Mouse (Mus musculus): ENCODE measurements at regions not wholly inside any gene's neighbourhood (a gene's known extent, or its start where the extent isn't known, plus 50 kb on each side); places are given as distances from the start of the nearest gene placed in this dataset.

DNA sequence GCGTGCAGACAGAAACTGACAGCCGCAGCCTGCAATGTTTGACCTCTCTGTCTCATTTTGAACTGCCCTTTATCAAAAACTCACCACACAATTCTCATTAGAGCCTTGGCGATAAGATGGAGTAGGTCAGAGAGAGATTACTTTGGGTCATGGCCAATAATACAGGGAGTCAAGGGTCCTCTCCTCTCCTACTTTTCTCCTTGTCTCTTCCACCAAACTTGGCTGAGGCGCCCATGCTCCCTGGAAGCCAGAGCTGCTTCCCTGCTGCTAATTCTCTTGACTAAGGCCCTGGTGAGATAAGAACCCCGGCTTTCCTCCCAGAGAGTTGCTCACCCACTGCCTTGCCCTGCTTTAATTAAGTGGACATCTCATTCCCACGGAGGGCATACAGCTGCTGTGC is 355.3 kb upstream of the Smim15 start:
- TF ChIP-seq CTCF (IDR thresholded peaks at IDR 0.05; ENCODE audit: insufficient read depth, low read depth, low read length): no peak
- TF ChIP-seq POLR2A (IDR thresholded peaks at IDR 0.05; ENCODE audit: insufficient read depth, low read depth, low read length): no peak
